Mouse (Mus musculus): ENCODE measurements around the gene Fbxw8. TPM values are rescaled to one million over a fixed set of nuclear protein-coding genes. Genes with fewer than 3 reads are reported as not detected.

Fbxw8 gene
- polyA plus RNA-seq, 1 experiment from 2014 or later = 44.5 TPM

- Histone ChIP-seq H3K9ac (no peak overlapping the region), H3K36me3 (peaks cover 20% of the 10 kb centered on the region), H3K9me3 (no peaks in the 10 kb centered on the region), H3K4me2 (replicated peaks) (no peak overlapping the region), H3K4me3 (no peak overlapping the region), H3K27me3 (no peaks in the 10 kb centered on the region), H3K27ac (no peak overlapping the region), H3K4me1 (peaks cover 17% of the 10 kb centered on the region)
- ATAC-seq (ENCODE audit: insufficient number of reproducible peaks, insufficient read depth, low FRiP score, low TSS enrichment) = no peak
- WGBS = 80% methylated on average over 10 of the region's 10 CpGs
Observed at GRCm38 (mm10) chr5:118147264-118147663, 8.0 kb downstream of the Fbxw8 start.

GRCm38 (mm10) chr5:118145999-118146679 lies 9.1 kb downstream of the Fbxw8 start:
- Histone ChIP-seq H3K9ac (no peak overlapping the region), H3K36me3 (peaks cover 23% of the 10 kb centered on the region), H3K9me3 (no peaks in the 10 kb centered on the region), H3K4me1 (peaks cover 17% of the 10 kb centered on the region), H3K4me3 (no peak overlapping the region), H3K27ac (0 out of 2 replicates have a peak overlapping the region, but pooled peaks have one; percentile 27), H3K4me2 (replicated peaks) (no peak overlapping the region), H3K27me3 (no peaks in the 10 kb centered on the region)
- ATAC-seq (ENCODE audit: insufficient number of reproducible peaks, insufficient read depth, low FRiP score, low TSS enrichment) = no peak
- 75% methylated on average over 15 of the region's 15 CpGs for WGBS

GRCm38 (mm10) chr5:118145458-118145857 lies 9.8 kb downstream of the Fbxw8 start:
- H3K4me2 ChIP-seq (replicated peaks) = no peak overlapping the region
- H3K4me1 ChIP-seq = peaks cover 17% of the 10 kb centered on the region
- H3K27me3 ChIP-seq = no peaks in the 10 kb centered on the region
- H3K9ac ChIP-seq = no peak overlapping the region
- 91% methylated on average over 3 of the region's 3 CpGs for WGBS
- H3K27ac ChIP-seq = 0 out of 2 replicates have a peak overlapping the region, but pooled peaks have one; percentile 27
- peaks cover 28% of the 10 kb centered on the region for H3K36me3 ChIP-seq
- no peak overlapping the region for H3K4me3 ChIP-seq
- no peak for ATAC-seq (ENCODE audit: insufficient number of reproducible peaks, insufficient read depth, low FRiP score, low TSS enrichment)
- H3K9me3 ChIP-seq = no peaks in the 10 kb centered on the region

GRCm38 (mm10) chr5:118144770-118145169 lies 10.5 kb downstream of the Fbxw8 start:
- H3K4me3 ChIP-seq = no peak overlapping the region
- H3K9ac ChIP-seq = no peak overlapping the region
- no peaks in the 10 kb centered on the region for H3K27me3 ChIP-seq
- no peaks in the 10 kb centered on the region for H3K9me3 ChIP-seq
- H3K4me2 ChIP-seq (replicated peaks) = no peak overlapping the region
- no peak overlapping the region for H3K27ac ChIP-seq
- WGBS = 83% methylated on average over 6 of the region's 6 CpGs
- peaks cover 35% of the 10 kb centered on the region for H3K36me3 ChIP-seq
- peaks cover 17% of the 10 kb centered on the region for H3K4me1 ChIP-seq
- no peak for ATAC-seq (ENCODE audit: insufficient number of reproducible peaks, insufficient read depth, low FRiP score, low TSS enrichment)

GRCm38 (mm10) chr5:118144327-118144726 lies 10.9 kb downstream of the Fbxw8 start:
- Histone ChIP-seq H3K4me3 (no peak overlapping the region), H3K36me3 (peaks cover 38% of the 10 kb centered on the region), H3K27me3 (no peaks in the 10 kb centered on the region), H3K4me1 (peaks cover 17% of the 10 kb centered on the region), H3K9me3 (no peaks in the 10 kb centered on the region), H3K9ac (no peak overlapping the region), H3K4me2 (replicated peaks) (no peak overlapping the region), H3K27ac (no peak overlapping the region)
- no peak for ATAC-seq (ENCODE audit: insufficient number of reproducible peaks, insufficient read depth, low FRiP score, low TSS enrichment)
- WGBS = 84% methylated on average over 4 of the region's 4 CpGs

GRCm38 (mm10) chr5:118143211-118144026 lies 11.8 kb downstream of the Fbxw8 start:
- Histone ChIP-seq H3K4me1 (peaks cover 17% of the 10 kb centered on the region), H3K9me3 (no peaks in the 10 kb centered on the region), H3K27me3 (no peaks in the 10 kb centered on the region), H3K27ac (no peak overlapping the region), H3K36me3 (peaks cover 44% of the 10 kb centered on the region), H3K4me2 (replicated peaks) (no peak overlapping the region), H3K9ac (no peak overlapping the region), H3K4me3 (no peak overlapping the region)
- 78% methylated on average over 12 of the region's 12 CpGs for WGBS
- ATAC-seq (ENCODE audit: insufficient number of reproducible peaks, insufficient read depth, low FRiP score, low TSS enrichment) = no peak

- Histone ChIP-seq H3K4me2 (replicated peaks) (no peak overlapping the region), H3K4me3 (no peak overlapping the region), H3K27me3 (no peaks in the 10 kb centered on the region), H3K9ac (no peak overlapping the region), H3K36me3 (peaks cover 50% of the 10 kb centered on the region), H3K27ac (no peak overlapping the region), H3K4me1 (peaks cover 17% of the 10 kb centered on the region), H3K9me3 (no peaks in the 10 kb centered on the region)
- WGBS = 86% methylated on average over 8 of the region's 8 CpGs
- no peak for ATAC-seq (ENCODE audit: insufficient number of reproducible peaks, insufficient read depth, low FRiP score, low TSS enrichment)
Observed at GRCm38 (mm10) chr5:118142471-118142870, 12.8 kb downstream of the Fbxw8 start.

- 87% methylated on average over 8 of the region's 8 CpGs for WGBS
- no peaks in the 10 kb centered on the region for H3K9me3 ChIP-seq
- H3K36me3 ChIP-seq = peaks cover 52% of the 10 kb centered on the region
- no peak overlapping the region for H3K4me3 ChIP-seq
- H3K4me1 ChIP-seq = peaks cover 3% of the 10 kb centered on the region; the same call in 1 of the 2 replicates
- ATAC-seq (ENCODE audit: insufficient number of reproducible peaks, insufficient read depth, low FRiP score, low TSS enrichment) = no peak
- no peak overlapping the region for H3K27ac ChIP-seq
- H3K9ac ChIP-seq = no peak overlapping the region
- H3K4me2 ChIP-seq (replicated peaks) = no peak overlapping the region
- no peaks in the 10 kb centered on the region for H3K27me3 ChIP-seq
Observed at GRCm38 (mm10) chr5:118139630-118140029, 15.6 kb downstream of the Fbxw8 start.

GRCm38 (mm10) chr5:118136391-118136790 lies 18.9 kb downstream of the Fbxw8 start:
- H3K4me3 ChIP-seq = no peak overlapping the region
- no peaks in the 10 kb centered on the region for H3K9me3 ChIP-seq
- H3K4me1 ChIP-seq = no peaks in the 10 kb centered on the region
- H3K36me3 ChIP-seq = peaks cover 43% of the 10 kb centered on the region
- H3K27ac ChIP-seq = no peak overlapping the region
- H3K27me3 ChIP-seq = no peaks in the 10 kb centered on the region
- no peak overlapping the region for H3K9ac ChIP-seq
- no peak overlapping the region for H3K4me2 ChIP-seq (replicated peaks)
- no peak for ATAC-seq (ENCODE audit: insufficient number of reproducible peaks, insufficient read depth, low FRiP score, low TSS enrichment)
- 74% methylated on average over 5 of the region's 5 CpGs for WGBS

- no peaks in the 10 kb centered on the region for H3K27me3 ChIP-seq
- peaks cover 46% of the 10 kb centered on the region for H3K36me3 ChIP-seq
- peaks cover 5% of the 10 kb centered on the region for H3K4me1 ChIP-seq
- no peak overlapping the region for H3K9ac ChIP-seq
- no peak overlapping the region for H3K4me2 ChIP-seq (replicated peaks)
- no peak overlapping the region for H3K4me3 ChIP-seq
- whole genome bisulfite sequencing = 79% methylated on average over 9 of the region's 9 CpGs
- no peak for ATAC-seq (ENCODE audit: insufficient number of reproducible peaks, insufficient read depth, low FRiP score, low TSS enrichment)
- no peaks in the 10 kb centered on the region for H3K9me3 ChIP-seq
- H3K27ac ChIP-seq = no peak overlapping the region
Observed at GRCm38 (mm10) chr5:118128651-118129050, 26.6 kb downstream of the Fbxw8 start.

GRCm38 (mm10) chr5:118128208-118128607 lies 27.1 kb downstream of the Fbxw8 start:
- no peaks in the 10 kb centered on the region for H3K9me3 ChIP-seq
- H3K9ac ChIP-seq = no peak overlapping the region
- H3K27me3 ChIP-seq = no peaks in the 10 kb centered on the region
- peaks cover 49% of the 10 kb centered on the region for H3K36me3 ChIP-seq
- H3K4me1 ChIP-seq = peaks cover 9% of the 10 kb centered on the region
- H3K4me2 ChIP-seq (replicated peaks) = no peak overlapping the region
- ATAC-seq (ENCODE audit: insufficient number of reproducible peaks, insufficient read depth, low FRiP score, low TSS enrichment) = no peak
- no peak overlapping the region for H3K27ac ChIP-seq
- no peak overlapping the region for H3K4me3 ChIP-seq
- 71% methylated on average over 6 of the region's 6 CpGs for WGBS

- WGBS = 90% methylated on average over 4 of the region's 4 CpGs
- H3K36me3 ChIP-seq = peaks cover 43% of the 10 kb centered on the region
- H3K4me1 ChIP-seq = peaks cover 20% of the 10 kb centered on the region
- ATAC-seq (ENCODE audit: insufficient number of reproducible peaks, insufficient read depth, low FRiP score, low TSS enrichment) = no peak
- H3K4me3 ChIP-seq = no peak overlapping the region
- no peak overlapping the region for H3K9ac ChIP-seq
- no peaks in the 10 kb centered on the region for H3K27me3 ChIP-seq
- no peak overlapping the region for H3K4me2 ChIP-seq (replicated peaks)
- no peaks in the 10 kb centered on the region for H3K9me3 ChIP-seq
- no peak overlapping the region for H3K27ac ChIP-seq
Observed at GRCm38 (mm10) chr5:118126671-118127070, 28.6 kb downstream of the Fbxw8 start.

Measured in embryonic facial prominence, embryonic 12.5 days (tissue).